ENCODE assay signal across 23 mouse cellular contexts in the genomic region with DNA sequence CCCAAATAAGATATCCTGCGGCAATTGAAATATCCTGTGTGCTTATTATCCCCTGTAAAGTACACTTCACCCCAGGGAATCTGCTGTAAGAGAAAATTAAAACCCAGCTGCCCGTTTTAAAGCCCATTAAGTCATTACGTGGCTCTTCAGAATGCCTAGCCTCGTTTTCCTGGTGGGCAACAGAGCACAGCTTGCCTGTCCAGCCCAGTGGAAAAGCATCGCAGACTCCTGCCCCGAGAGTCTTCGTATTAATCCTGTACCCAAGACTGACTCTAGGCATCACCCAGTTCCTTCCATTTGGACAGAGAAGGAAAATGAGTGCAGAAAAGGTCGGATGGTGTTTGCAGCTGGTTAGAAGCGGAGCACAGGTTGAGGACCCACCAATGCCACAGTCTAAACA. TPM values are rescaled to one million over a fixed set of nuclear protein-coding genes. Genes with fewer than 3 reads are reported as not detected.
DNase-seq lines count a peak whose midpoint lies in the region; ATAC-seq and TF ChIP-seq lines count a peak whose summit lies in the region.
"Had no signal": no experiment of that assay in that cellular context is flagged by ENCODE, and none has a peak within 500 bp of the region (broad histone marks: within the 10 kb centered on the region; RNA-seq: fewer than 3 reads in every experiment).

No protein-coding gene starts in this region.

- H3K4me2 ChIP-seq in lung, embryonic 14.5 days = no peak overlapping the region
- H3K4me2 ChIP-seq in midbrain, postnatal 0 days (ENCODE audit: low read depth, low read length, poor library complexity, severe bottlenecking) = no peak overlapping the region
- H3K4me2 ChIP-seq in midbrain, embryonic 16.5 days (ENCODE audit: low read length) = no peak overlapping the region
- H3K4me2 ChIP-seq: embryonic facial prominence, embryonic 13.5 days; forebrain, embryonic 13.5 days; heart, embryonic 13.5 days; hindbrain, embryonic 12.5 days had no signal

- no peaks in the 10 kb centered on the region for H3K36me3 ChIP-seq in lung, embryonic 14.5 days (ENCODE audit: insufficient read depth)
- H3K36me3 ChIP-seq in midbrain, postnatal 0 days (ENCODE audit: insufficient read depth, low read length) = no peaks in the 10 kb centered on the region
- H3K36me3 ChIP-seq in midbrain, embryonic 16.5 days (ENCODE audit: control insufficient read depth, insufficient read depth, low read length) = no peaks in the 10 kb centered on the region
- H3K36me3 ChIP-seq: embryonic facial prominence, embryonic 13.5 days; heart, embryonic 13.5 days; hindbrain, embryonic 12.5 days had no signal

- no peak overlapping the region for H3K4me3 ChIP-seq in lung, embryonic 14.5 days (ENCODE audit: low read depth, low read length)
- no peak overlapping the region for H3K4me3 ChIP-seq in midbrain, postnatal 0 days (ENCODE audit: low read depth, low read length)
- no peak overlapping the region for H3K4me3 ChIP-seq in midbrain, embryonic 16.5 days (ENCODE audit: low read depth, low read length)
- H3K4me3 ChIP-seq: embryonic facial prominence, embryonic 13.5 days; forebrain, embryonic 13.5 days; gastrocnemius, adult 2 months; heart, embryonic 13.5 days; hindbrain, embryonic 12.5 days had no signal

- peak overlapping the region; percentile 31; the same call in 1 of the 2 replicates for H3K27ac ChIP-seq in lung, embryonic 14.5 days (ENCODE audit: low read depth)
- no peak overlapping the region for H3K27ac ChIP-seq in midbrain, postnatal 0 days (ENCODE audit: low read depth, low read length)
- no peak overlapping the region for H3K27ac ChIP-seq in midbrain, embryonic 16.5 days (ENCODE audit: low read length)
- H3K27ac ChIP-seq: embryonic facial prominence, embryonic 13.5 days; forebrain, embryonic 13.5 days; gastrocnemius, adult 2 months; heart, embryonic 13.5 days; hindbrain, embryonic 12.5 days had no signal

- no peak for DNase-seq in lung, embryonic 14.5 days
- no peak for DNase-seq in lung, postnatal 36 days
- DNase-seq in midbrain, postnatal 0 days (ENCODE audit: low spot score) = peak; percentile 12
- DNase-seq in brain, embryonic 14.5 days (ENCODE audit: low read depth) = peak; percentile 45
- no peak for DNase-seq in thymus, postnatal 36 days
- DNase-seq: adrenal gland, adult 8-10 months; adrenal gland, postnatal 36 days; cerebellum, adult 11 months; cerebellum, adult 8-10 months; cerebellum, postnatal 25 days; forebrain, postnatal 0 days; gastrocnemius, adult 2 months; gastrocnemius, postnatal 25 days; heart, postnatal 36 days had no signal

- WGBS in lung, embryonic 14.5 days = 65% methylated on average over 9 of the region's 9 CpGs
- 45% methylated on average over 9 of the region's 9 CpGs for WGBS in midbrain, postnatal 0 days
- 42% methylated on average over 9 of the region's 9 CpGs for WGBS in midbrain, embryonic 16.5 days

- no peaks in the 10 kb centered on the region for H3K9me3 ChIP-seq in lung, embryonic 14.5 days (ENCODE audit: low read depth, low read length)
- H3K9me3 ChIP-seq in midbrain, postnatal 0 days (ENCODE audit: low read length) = no peaks in the 10 kb centered on the region
- no peaks in the 10 kb centered on the region for H3K9me3 ChIP-seq in midbrain, embryonic 16.5 days (replicated peaks; ENCODE audit: control insufficient read depth, low read length, poor library complexity, severe bottlenecking)
- H3K9me3 ChIP-seq: embryonic facial prominence, embryonic 13.5 days; forebrain, embryonic 13.5 days; heart, embryonic 13.5 days; hindbrain, embryonic 12.5 days had no signal

- TF ChIP-seq CTCF in lung, embryonic 14.5 days (IDR thresholded peaks at IDR 0.05; ENCODE audit: low read depth) = no peak
- no peak for TF ChIP-seq CTCF in midbrain, postnatal 0 days (IDR thresholded peaks at IDR 0.05)
- TF ChIP-seq CTCF in brain, embryonic 14.5 days (IDR thresholded peaks at IDR 0.05; ENCODE audit: borderline replicate concordance, extremely low read depth, insufficient read depth, insufficient read length) = no peak

- peaks cover 29% of the 10 kb centered on the region for H3K4me1 ChIP-seq in lung, embryonic 14.5 days (ENCODE audit: insufficient read depth)
- peaks cover 5% of the 10 kb centered on the region; the same call in 1 of the 2 replicates for H3K4me1 ChIP-seq in midbrain, postnatal 0 days (ENCODE audit: insufficient read depth, low read length)
- H3K4me1 ChIP-seq in midbrain, embryonic 16.5 days (ENCODE audit: control insufficient read depth, insufficient read depth, low read length) = peaks cover 11% of the 10 kb centered on the region; the same call in 1 of the 2 replicates

- ATAC-seq in lung, embryonic 14.5 days (ENCODE audit: insufficient read depth) = no peak
- ATAC-seq in midbrain, postnatal 0 days (ENCODE audit: low FRiP score) = no peak
- ATAC-seq in midbrain, embryonic 16.5 days = no peak
- ATAC-seq: forebrain, embryonic 13.5 days; forebrain, postnatal 0 days; hindbrain, embryonic 16.5 days had no signal

- no peak for TF ChIP-seq POLR2A in brain, embryonic 14.5 days (IDR thresholded peaks at IDR 0.05; ENCODE audit: borderline replicate concordance, extremely low read depth, insufficient read depth, insufficient read length, poor library complexity, severe bottlenecking)

- H3K27me3 ChIP-seq in lung, embryonic 14.5 days (ENCODE audit: insufficient read depth, low read length) = no peaks in the 10 kb centered on the region
- H3K27me3 ChIP-seq in midbrain, postnatal 0 days (ENCODE audit: insufficient read depth, low read length) = no peaks in the 10 kb centered on the region; the same call in 1 of the 2 replicates
- no peaks in the 10 kb centered on the region for H3K27me3 ChIP-seq in midbrain, embryonic 16.5 days (ENCODE audit: control insufficient read depth, insufficient read depth, low read depth, low read length)
- H3K27me3 ChIP-seq: forebrain, embryonic 13.5 days; heart, embryonic 13.5 days; hindbrain, embryonic 12.5 days had no signal

- H3K9ac ChIP-seq in lung, embryonic 14.5 days = no peak overlapping the region
- H3K9ac ChIP-seq in midbrain, postnatal 0 days (replicated peaks; ENCODE audit: low read length, poor library complexity, severe bottlenecking) = no peak overlapping the region
- no peak overlapping the region for H3K9ac ChIP-seq in midbrain, embryonic 16.5 days (ENCODE audit: low read depth, low read length)
- H3K9ac ChIP-seq: embryonic facial prominence, embryonic 13.5 days; forebrain, embryonic 13.5 days; forebrain, postnatal 0 days; heart, embryonic 13.5 days; hindbrain, embryonic 12.5 days had no signal

RNA-seq across cellular contexts. Expression of gene Chn2, which starts 29.0 kb away (rescaled TPM):
- 16.4 and 18.1 TPM in 2 replicates for polyA plus RNA-seq in lung, embryonic 14.5 days (2014; fragmentation: Nextera tagmentation; extraction: Ambion mirVana)
- total RNA-seq in midbrain, postnatal 0 days (2014; rRNA removed) = 31.8 and 36.4 TPM in 2 replicates
- polyA plus RNA-seq in midbrain, postnatal 0 days (2015; fragmentation: Nextera tagmentation; extraction: Ambion mirVana) = 18.0 and 21.4 TPM in 2 replicates
- 29.2 and 32.4 TPM in 2 replicates for polyA plus RNA-seq in midbrain, embryonic 16.5 days (2015; fragmentation: Nextera tagmentation; extraction: Ambion mirVana)
- 36.0 and 38.2 TPM in 2 replicates for polyA plus RNA-seq in brain, embryonic 14.5 days (2012; rRNA removed)

RNA-seq across cellular contexts. Expression of gene Cpvl, which starts 31.9 kb away (rescaled TPM):
- 0.16 and 0.32 TPM in 2 replicates for polyA plus RNA-seq in lung, embryonic 14.5 days (2014; fragmentation: Nextera tagmentation; extraction: Ambion mirVana)
- total RNA-seq in midbrain, postnatal 0 days (2014; rRNA removed) = not detected in 2 replicates
- 0.10 TPM in 1 of 2 replicates, not detected in the other for polyA plus RNA-seq in midbrain, postnatal 0 days (2015; fragmentation: Nextera tagmentation; extraction: Ambion mirVana)
- not detected in 2 replicates for polyA plus RNA-seq in midbrain, embryonic 16.5 days (2015; fragmentation: Nextera tagmentation; extraction: Ambion mirVana)
- 0.08 TPM in 1 of 2 replicates, not detected in the other for polyA plus RNA-seq in brain, embryonic 14.5 days (2012; rRNA removed)
- total RNA-seq: adrenal gland, adult 8-10 months; adrenal gland, postnatal 36 days; forebrain, postnatal 0 days; gastrocnemius, adult 2 months; gastrocnemius, postnatal 25 days; granulocyte monocyte progenitor cell, adult 5-6 weeks; heart, postnatal 36 days had no signal
- polyA plus RNA-seq: cortical plate, adult 2 months; forebrain, embryonic 13.5 days; heart, embryonic 13.5 days; heart, postnatal 0 days; hindbrain, embryonic 12.5 days had no signal

Comparison
In these comparisons a context has a peak if more than half of its experiments do, and no peak if none do; other contexts are left out.
1. DNase-seq: peak in midbrain, postnatal 0 days (single experiment) and brain, embryonic 14.5 days (single experiment); none in lung, embryonic 14.5 days (single experiment), lung, postnatal 36 days (single experiment) and thymus, postnatal 36 days (0 of 2).